ENCODE assay signal across 13 mouse cellular contexts in genomic region chr19:53183620-53184019, GRCm38 (mm10). TPM values are rescaled to one million over a fixed set of nuclear protein-coding genes. Genes with fewer than 3 reads are reported as not detected.
DNase-seq lines count a peak whose midpoint lies in the region; ATAC-seq and TF ChIP-seq lines count a peak whose summit lies in the region.
"Had no signal": no experiment of that assay in that cellular context is flagged by ENCODE, and none has a peak within 500 bp of the region (broad histone marks: within the 10 kb centered on the region; RNA-seq: fewer than 3 reads in every experiment).

No protein-coding gene starts in this region.

- DNase-seq in kidney, adult 2 months: no peak
- no peak for DNase-seq in kidney, adult 18-20 months
- DNase-seq in lung, postnatal 10 days: peak; percentile 56
- DNase-seq in Muller cell, postnatal 12 days (ENCODE audit: inconsistent ontology term): no peak
- no peak for DNase-seq in natural killer cell, adult 2 months (ENCODE audit: low spot score in 2 of 2)
- DNase-seq in thymus, postnatal 4 days: no peak
- DNase-seq: adrenal gland, postnatal 14 days; cerebellum, adult 9-11 months had no signal

- H3K9me3 ChIP-seq in intestine, embryonic 15.5 days: no peaks in the 10 kb centered on the region
- H3K9me3 ChIP-seq: forebrain, embryonic 13.5 days; G1E; midbrain, embryonic 12.5 days had no signal

- H3K9ac ChIP-seq in intestine, embryonic 15.5 days: no peak overlapping the region
- H3K9ac ChIP-seq: forebrain, embryonic 13.5 days; midbrain, embryonic 12.5 days had no signal

- H3K27ac ChIP-seq in kidney, adult 2 months (ENCODE audit: insufficient read depth, low read depth, low read length): peak overlapping the region; percentile 49
- peak overlapping the region; percentile 61; the same call in 1 of the 2 replicates for H3K27ac ChIP-seq in bone marrow, adult 2 months (ENCODE audit: control insufficient read depth, insufficient read depth, low read depth, low read length, poor library complexity)
- H3K27ac ChIP-seq in intestine, embryonic 15.5 days: peak overlapping the region; percentile 34; the same call in 1 of the 2 replicates
- H3K27ac ChIP-seq: forebrain, embryonic 13.5 days; midbrain, embryonic 12.5 days had no signal

- H3K36me3 ChIP-seq in kidney, adult 2 months (ENCODE audit: control insufficient read depth, insufficient read depth, low read length): no peaks in the 10 kb centered on the region
- no peaks in the 10 kb centered on the region for H3K36me3 ChIP-seq in intestine, embryonic 15.5 days
- H3K36me3 ChIP-seq: midbrain, embryonic 12.5 days had no signal

- no peak for TF ChIP-seq POLR2A in kidney, adult 2 months (IDR thresholded peaks at IDR 0.05; ENCODE audit: low read depth, low read length)
- TF ChIP-seq POLR2A in bone marrow, adult 2 months (IDR thresholded peaks at IDR 0.05; ENCODE audit: borderline replicate concordance, control insufficient read depth, low read depth, low read length): no peak

- no peak for TF ChIP-seq CTCF in kidney, adult 2 months (conservative IDR thresholded peaks at IDR 0.05; ENCODE audit: insufficient read depth, insufficient read length, low read depth, low read length)
- no peak for TF ChIP-seq CTCF in bone marrow, adult 2 months (IDR thresholded peaks at IDR 0.05; ENCODE audit: control insufficient read depth, insufficient read depth, low read length)

- no peak overlapping the region for H3K4me3 ChIP-seq in kidney, adult 2 months (ENCODE audit: insufficient read depth, low read depth, low read length)
- no peak overlapping the region for H3K4me3 ChIP-seq in bone marrow, adult 2 months (replicated peaks; ENCODE audit: control insufficient read depth, low read depth, low read length)
- H3K4me3 ChIP-seq in intestine, embryonic 15.5 days (replicated peaks): no peak overlapping the region
- H3K4me3 ChIP-seq: forebrain, embryonic 13.5 days; midbrain, embryonic 12.5 days had no signal

- 0 out of 2 replicates have a peak overlapping the region, but pooled peaks have one; percentile 3 for H3K4me2 ChIP-seq in intestine, embryonic 15.5 days (replicated peaks)
- H3K4me2 ChIP-seq: forebrain, embryonic 13.5 days; midbrain, embryonic 12.5 days had no signal

- 66% methylated on average over 9 of the region's 9 CpGs for whole genome bisulfite sequencing in kidney, adult 2 months
- 43% methylated on average over 9 of the region's 9 CpGs for WGBS in bone marrow, adult 2 months
- 51% methylated on average over 9 of the region's 9 CpGs for WGBS in intestine, embryonic 15.5 days

- peaks cover 38% of the 10 kb centered on the region for H3K4me1 ChIP-seq in kidney, adult 2 months (ENCODE audit: control insufficient read depth, insufficient read depth, low read length)
- peaks cover 14% of the 10 kb centered on the region for H3K4me1 ChIP-seq in bone marrow, adult 2 months (ENCODE audit: control insufficient read depth, insufficient read depth, low read length)
- H3K4me1 ChIP-seq in intestine, embryonic 15.5 days (replicated peaks): peaks cover 25% of the 10 kb centered on the region

- no peaks in the 10 kb centered on the region for H3K27me3 ChIP-seq in kidney, adult 2 months (replicated peaks; ENCODE audit: control insufficient read depth, insufficient read depth, low read length)
- no peaks in the 10 kb centered on the region for H3K27me3 ChIP-seq in intestine, embryonic 15.5 days (replicated peaks)
- H3K27me3 ChIP-seq: forebrain, embryonic 13.5 days; midbrain, embryonic 12.5 days had no signal

- no peak for ATAC-seq in intestine, embryonic 15.5 days
- ATAC-seq: forebrain, embryonic 13.5 days had no signal

RNA-seq across cellular contexts. Expression of gene Add3, which starts 43.4 kb away (rescaled TPM):
- polyA plus RNA-seq in kidney, adult 2 months (2012; rRNA removed): 52.9 and 61.6 TPM in 2 replicates
- 21.3 and 43.6 TPM in 2 replicates for polyA plus RNA-seq in bone marrow, adult 2 months (2011; ENCODE audit: insufficient read depth, insufficient read length, low replicate concordance, missing spikeins)
- polyA plus RNA-seq in intestine, embryonic 15.5 days (2015; fragmentation: Nextera tagmentation; extraction: Ambion mirVana): 119 and 133 TPM in 2 replicates
